Mouse (Mus musculus): ENCODE data around the gene Hoxc9. TPM values are rescaled to one million over a fixed set of nuclear protein-coding genes. Genes with fewer than 3 reads are reported as not detected.

The Hoxc9 gene
- polyA plus RNA-seq (2016; fragmentation: Nextera tagmentation; extraction: Ambion mirVana): 0.49 TPM in 1 of 2 replicates, not detected in the other

DNA sequence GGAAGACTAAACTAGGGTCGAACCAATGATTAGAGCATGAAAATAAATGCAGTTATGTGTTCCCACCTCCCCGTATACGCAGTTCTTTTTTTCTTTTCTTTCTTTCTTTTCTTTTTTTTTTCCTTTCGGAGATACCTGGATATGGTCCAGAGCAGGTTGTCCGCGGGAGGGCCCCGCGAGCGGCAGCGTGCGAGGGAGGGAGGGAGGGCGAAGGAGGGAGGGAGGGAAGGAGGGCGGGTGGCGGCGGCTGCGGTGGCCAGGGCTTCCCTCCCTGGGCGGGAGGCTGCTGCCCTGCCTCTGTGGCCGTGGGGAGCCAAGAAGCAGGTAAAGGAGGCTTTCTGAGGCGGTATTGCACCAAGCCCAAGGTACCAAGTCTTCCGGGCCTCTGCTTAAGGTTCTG is at the start of gene Hoxc9:
Gene Hoxc9 (plus strand): TSS at position 269 of the 400 bp plus-strand sequence.
- no peak for DNase-seq (ENCODE audit: low spot score)
- 0% methylated on average over 20 of the region's 20 CpGs for WGBS
- no peaks in the 10 kb centered on the region for H3K36me3 ChIP-seq
- peaks cover 9% of the 10 kb centered on the region for H3K4me1 ChIP-seq
- no peak within 1 kb of the TSS for H3K27ac ChIP-seq
- H3K27me3 ChIP-seq (ENCODE audit: insufficient read depth, poor library complexity, severe bottlenecking): peaks cover 100% of the 10 kb centered on the region
- H3K9me3 ChIP-seq: no peaks in the 10 kb centered on the region
- H3K4me3 ChIP-seq: peak within 1 kb of the TSS; percentile 41

DNA sequence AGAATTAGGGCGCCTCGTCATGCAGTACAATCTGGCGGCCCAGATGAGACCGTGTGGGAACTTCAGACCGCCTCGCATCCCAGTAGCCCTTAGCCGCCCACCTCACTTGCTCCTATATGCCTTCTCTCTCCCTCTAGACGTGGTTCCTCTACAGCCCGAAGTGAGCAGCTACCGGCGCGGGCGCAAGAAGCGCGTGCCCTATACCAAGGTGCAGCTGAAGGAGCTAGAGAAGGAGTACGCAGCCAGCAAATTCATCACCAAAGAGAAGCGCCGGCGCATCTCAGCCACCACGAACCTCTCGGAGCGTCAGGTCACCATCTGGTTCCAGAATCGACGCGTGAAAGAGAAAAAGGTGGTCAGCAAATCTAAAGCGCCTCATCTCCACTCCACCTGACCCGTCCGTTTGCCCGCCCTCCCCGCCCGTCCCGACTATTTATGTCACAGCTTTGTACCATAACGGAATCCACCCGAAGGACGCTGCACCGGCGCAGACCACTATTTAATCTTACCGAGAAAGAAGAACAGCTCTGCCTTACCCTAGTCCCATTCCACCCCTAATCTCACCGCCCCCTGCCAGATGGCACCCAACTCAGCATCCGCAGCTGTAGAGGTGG is 49.1 kb upstream of the Hoxc9 start:
- Histone ChIP-seq H3K36me3 (no peaks in the 10 kb centered on the region), H3K9me3 (no peaks in the 10 kb centered on the region), H3K4me3 (no peak overlapping the region), H3K27me3 (ENCODE audit: insufficient read depth, poor library complexity, severe bottlenecking) (peaks cover 100% of the 10 kb centered on the region), H3K4me1 (0 out of 2 replicates have a peak, but pooled peaks cover 3% of the 10 kb centered on the region), H3K27ac (no peak overlapping the region)
- DNase-seq (ENCODE audit: low spot score): no peak
- WGBS: 1% methylated on average over 40 of the region's 40 CpGs

GRCm38 (mm10) chr15:102931706-102932358 is 44.4 kb upstream of the Hoxc9 start:
- WGBS: under 1% methylated on average over 23 of the region's 23 CpGs
- DNase-seq (ENCODE audit: low spot score): peak; percentile 74
- 0 out of 2 replicates have a peak, but pooled peaks cover 3% of the 10 kb centered on the region for H3K4me1 ChIP-seq
- no peak overlapping the region for H3K27ac ChIP-seq
- no peak overlapping the region for H3K4me3 ChIP-seq
- no peaks in the 10 kb centered on the region for H3K9me3 ChIP-seq
- no peaks in the 10 kb centered on the region for H3K36me3 ChIP-seq
- H3K27me3 ChIP-seq (ENCODE audit: insufficient read depth, poor library complexity, severe bottlenecking): peaks cover 100% of the 10 kb centered on the region

- under 1% methylated on average over 12 of the region's 12 CpGs for WGBS
- Histone ChIP-seq H3K36me3 (no peaks in the 10 kb centered on the region), H3K4me1 (0 out of 2 replicates have a peak, but pooled peaks cover 3% of the 10 kb centered on the region), H3K27ac (no peak overlapping the region), H3K27me3 (ENCODE audit: insufficient read depth, poor library complexity, severe bottlenecking) (peaks cover 100% of the 10 kb centered on the region), H3K9me3 (no peaks in the 10 kb centered on the region), H3K4me3 (no peak overlapping the region)
- DNase-seq (ENCODE audit: low spot score): no peak
Measured at GRCm38 (mm10) chr15:102934438-102934837, 41.8 kb upstream of the Hoxc9 start.

- whole genome bisulfite sequencing: under 1% methylated on average over 27 of the region's 27 CpGs
Measured at GRCm38 (mm10) chr15:102934897-102935296, 41.3 kb upstream of the Hoxc9 start.

DNA sequence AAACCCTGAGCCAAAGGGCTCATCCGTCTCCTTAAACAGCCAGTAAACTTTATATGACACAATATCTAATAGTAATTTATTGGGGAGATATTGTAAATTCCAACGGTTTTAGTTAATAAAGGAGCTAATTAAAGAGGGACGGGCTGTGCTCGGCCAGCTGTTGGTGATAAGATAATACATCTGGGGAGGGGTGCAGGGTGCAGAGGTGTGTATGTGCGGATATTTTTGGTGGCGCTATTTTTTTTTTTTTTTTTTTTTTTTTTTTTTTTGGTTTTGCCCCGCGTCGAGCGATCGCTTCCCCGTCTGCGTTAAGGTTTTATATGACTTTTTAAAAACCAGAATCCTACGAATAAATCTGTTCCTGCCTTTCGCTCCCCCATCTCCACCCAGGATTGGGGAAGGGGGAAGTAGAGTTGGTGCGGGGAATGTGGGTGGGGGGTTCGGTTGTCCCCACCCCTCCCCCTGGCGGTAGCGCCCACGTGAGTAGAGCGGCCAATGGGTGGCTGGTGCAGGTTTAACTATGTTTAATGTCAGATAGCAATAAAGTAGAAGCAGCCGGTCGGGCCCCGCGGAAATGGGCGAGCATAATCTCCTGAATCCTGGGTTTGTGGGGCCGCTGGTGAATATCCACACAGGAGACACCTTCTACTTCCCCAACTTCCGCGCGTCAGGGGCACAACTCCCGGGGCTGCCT is 39.8 kb upstream of the Hoxc9 start, which contains the start of gene Hoxc12:
Gene Hoxc12 (plus strand): TSS at position 479 of the 694 bp plus-strand sequence.
- WGBS: under 1% methylated on average over 31 of the region's 31 CpGs
- Histone ChIP-seq H3K9me3 (no peaks in the 10 kb centered on the region), H3K36me3 (no peaks in the 10 kb centered on the region), H3K4me3 (no peak within 1 kb of the TSS), H3K27ac (no peak within 1 kb of the TSS), H3K27me3 (ENCODE audit: insufficient read depth, poor library complexity, severe bottlenecking) (peaks cover 100% of the 10 kb centered on the region), H3K4me1 (0 out of 2 replicates have a peak, but pooled peaks cover 3% of the 10 kb centered on the region)
- DNase-seq (ENCODE audit: low spot score): no peak

More at GRCm38 (mm10) chr15:102934897-102935296, 41.3 kb upstream of the Hoxc9 start:
- peaks cover 100% of the 10 kb centered on the region for H3K27me3 ChIP-seq (ENCODE audit: insufficient read depth, poor library complexity, severe bottlenecking)
- H3K27ac ChIP-seq: no peak overlapping the region
- no peaks in the 10 kb centered on the region for H3K9me3 ChIP-seq
- H3K4me3 ChIP-seq: 0 out of 2 replicates have a peak overlapping the region, but pooled peaks have one; percentile 22
- H3K4me1 ChIP-seq: 0 out of 2 replicates have a peak, but pooled peaks cover 3% of the 10 kb centered on the region
- DNase-seq (ENCODE audit: low spot score): peak; percentile 73
- no peaks in the 10 kb centered on the region for H3K36me3 ChIP-seq

DNA sequence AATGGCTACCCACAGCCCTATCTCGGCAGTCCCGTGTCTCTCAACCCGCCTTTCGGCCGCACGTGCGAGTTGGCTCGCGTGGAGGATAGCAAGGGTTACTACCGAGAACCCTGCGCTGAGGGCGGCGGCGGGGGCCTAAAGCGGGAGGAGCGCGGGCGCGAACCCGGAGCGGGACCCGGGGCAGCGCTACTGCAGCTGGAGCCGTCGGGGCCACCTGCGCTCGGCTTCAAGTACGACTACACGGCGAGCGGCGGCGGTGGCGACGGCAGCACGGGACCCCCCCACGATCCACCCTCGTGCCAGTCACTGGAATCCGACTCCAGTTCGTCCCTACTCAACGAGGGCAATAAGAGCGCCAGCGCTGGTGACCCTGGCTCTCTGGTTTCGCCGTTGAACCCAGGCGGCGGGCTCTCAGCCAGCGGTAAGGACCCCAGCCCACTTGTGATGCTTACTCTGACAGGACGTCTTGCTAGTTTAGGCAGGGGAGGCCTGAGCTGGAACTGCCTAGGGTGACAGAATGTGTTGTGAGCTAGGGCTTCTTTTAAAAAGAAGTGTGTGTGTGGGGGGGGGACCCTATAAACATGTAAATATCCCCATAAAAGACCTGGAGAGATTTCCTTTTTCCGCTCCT is 39.1 kb upstream of the Hoxc9 start:
- Histone ChIP-seq H3K4me1 (no peaks in the 10 kb centered on the region), H3K4me3 (no peak overlapping the region), H3K27me3 (ENCODE audit: insufficient read depth, poor library complexity, severe bottlenecking) (peaks cover 100% of the 10 kb centered on the region), H3K36me3 (no peaks in the 10 kb centered on the region), H3K27ac (no peak overlapping the region), H3K9me3 (no peaks in the 10 kb centered on the region)
- no peak for DNase-seq (ENCODE audit: low spot score)
- 1% methylated on average over 50 of the region's 50 CpGs for WGBS

GRCm38 (mm10) chr15:102939256-102940155 is 36.7 kb upstream of the Hoxc9 start:
- under 1% methylated on average over 34 of the region's 34 CpGs for WGBS
- Histone ChIP-seq H3K4me1 (peaks cover 10% of the 10 kb centered on the region; the same call in 1 of the 2 replicates), H3K4me3 (no peak overlapping the region), H3K9me3 (no peaks in the 10 kb centered on the region), H3K27me3 (ENCODE audit: insufficient read depth, poor library complexity, severe bottlenecking) (peaks cover 100% of the 10 kb centered on the region), H3K27ac (no peak overlapping the region), H3K36me3 (no peaks in the 10 kb centered on the region)
- DNase-seq (ENCODE audit: low spot score): no peak

- Histone ChIP-seq H3K27me3 (ENCODE audit: insufficient read depth, poor library complexity, severe bottlenecking) (peaks cover 100% of the 10 kb centered on the region), H3K4me1 (peaks cover 10% of the 10 kb centered on the region; the same call in 1 of the 2 replicates), H3K9me3 (no peaks in the 10 kb centered on the region), H3K36me3 (no peaks in the 10 kb centered on the region), H3K27ac (no peak overlapping the region), H3K4me3 (peak overlapping the region; percentile 50)
- 0% methylated on average over 45 of the region's 53 CpGs for WGBS
- no peak for DNase-seq (ENCODE audit: low spot score)
Measured at GRCm38 (mm10) chr15:102942739-102943467, 33.3 kb upstream of the Hoxc9 start.

DNA sequence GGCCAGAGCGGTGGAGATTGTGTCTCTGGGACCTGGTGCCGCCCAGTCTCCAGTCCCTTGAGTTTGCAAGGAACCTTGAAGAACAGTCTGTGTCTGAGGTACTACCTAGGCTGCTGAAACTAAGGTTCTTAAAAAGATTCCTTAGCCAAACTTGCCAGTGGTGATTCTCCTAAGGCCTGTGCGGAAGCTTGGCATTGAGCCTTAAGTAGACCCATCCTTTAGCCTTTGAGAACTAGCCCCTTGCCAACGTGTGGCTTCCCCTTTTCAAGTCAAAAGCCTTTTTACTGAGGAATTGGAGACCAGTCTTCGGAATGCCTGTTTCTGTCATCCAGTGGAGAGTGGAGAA is 32.8 kb upstream of the Hoxc9 start:
- under 1% methylated on average over 5 of the region's 5 CpGs for WGBS
- no peaks in the 10 kb centered on the region for H3K36me3 ChIP-seq
- no peak for DNase-seq (ENCODE audit: low spot score)
- no peak overlapping the region for H3K27ac ChIP-seq
- no peaks in the 10 kb centered on the region for H3K9me3 ChIP-seq
- peak overlapping the region; percentile 50 for H3K4me3 ChIP-seq
- peaks cover 100% of the 10 kb centered on the region for H3K27me3 ChIP-seq (ENCODE audit: insufficient read depth, poor library complexity, severe bottlenecking)
- peaks cover 10% of the 10 kb centered on the region; the same call in 1 of the 2 replicates for H3K4me1 ChIP-seq

All from heart, embryonic 10.5 days (tissue).